Mouse (Mus musculus) neural tube, embryonic 12.5 days (tissue): Measurements from ENCODE around the gene Slc35a3. TPM values are rescaled to one million over a fixed set of nuclear protein-coding genes. Genes with fewer than 3 reads are reported as not detected.

Experiments used
- ATAC-seq: fragments of 200-750 bp; cut with Nextera tagmentation; 2 replicates; pipeline ENCODE4 v1.8.0; 2017; ENCODE audit warnings: low read depth, mild to moderate bottlenecking, moderate TSS enrichment, moderate library complexity; ENCODE audit not compliant: low FRiP score
- H3K27ac ChIP-seq: fragments of 300-500 bp; sonication (generic); 2 replicates; pipeline ENCODE4 v1.5.1; 2016
- H3K27me3 ChIP-seq: fragments of 300-500 bp; sonication (generic); replicated peaks from 2 replicates; pipeline ENCODE4 v1.6.1; 2016; ENCODE audit warnings: mild to moderate bottlenecking
- H3K36me3 ChIP-seq: fragments of 300-500 bp; sonication (generic); 2 replicates; pipeline ENCODE4 v1.6.1; 2016; ENCODE audit warnings: mild to moderate bottlenecking
- H3K4me1 ChIP-seq: fragments of 300-500 bp; sonication (generic); 2 replicates; pipeline ENCODE4 v1.6.1; 2016
- H3K4me2 ChIP-seq: fragments of 300-500 bp; sonication (generic); replicated peaks from 2 replicates; pipeline ENCODE4 v1.6.1; 2016; ENCODE audit warnings: mild to moderate bottlenecking
- H3K4me3 ChIP-seq: fragments of 300-500 bp; sonication (generic); 2 replicates; pipeline ENCODE4 v1.5.1; 2016
- H3K9ac ChIP-seq: fragments of 300-500 bp; sonication (generic); 2 replicates; pipeline ENCODE4 v1.6.1; 2016; ENCODE audit warnings: mild to moderate bottlenecking
- H3K9me3 ChIP-seq: fragments of 300-500 bp; sonication (generic); 2 replicates; pipeline ENCODE4 v1.6.1; 2016; ENCODE audit warnings: mild to moderate bottlenecking
- WGBS: fragments of 180-500 bp; shearing (Covaris S2); methylation state at CpG from one replicate; pipeline ENCODE4 v1.1.7; 2016; 5-methylcytosine and 5-hydroxymethylcytosine counted together
- polyA plus RNA-seq: library from polyadenylated mRNA; unstranded; fragments of >200 nt; fragmentation: Nextera tagmentation; extraction: Ambion mirVana; gene quantifications from 2 replicates; pipeline ENCODE4 v1.2.1, GENCODE M21; 2016

Slc35a3 gene
- polyA plus RNA-seq, 1 experiment from 2014 or later = 9.1 TPM

- Histone ChIP-seq H3K4me3 (no peak overlapping the region), H3K9me3 (no peaks in the 10 kb centered on the region), H3K36me3 (peaks cover 51% of the 10 kb centered on the region), H3K27ac (no peak overlapping the region), H3K27me3 (no peaks in the 10 kb centered on the region), H3K4me1 (no peaks in the 10 kb centered on the region), H3K4me2 (no peak overlapping the region), H3K9ac (no peak overlapping the region)
- 69% methylated on average over 1 of the region's 1 CpGs for WGBS
- ATAC-seq = no peak
These were observed 81.2 kb downstream of the Slc35a3 start for GRCm38 (mm10) chr3:116631459-116631858.

DNA sequence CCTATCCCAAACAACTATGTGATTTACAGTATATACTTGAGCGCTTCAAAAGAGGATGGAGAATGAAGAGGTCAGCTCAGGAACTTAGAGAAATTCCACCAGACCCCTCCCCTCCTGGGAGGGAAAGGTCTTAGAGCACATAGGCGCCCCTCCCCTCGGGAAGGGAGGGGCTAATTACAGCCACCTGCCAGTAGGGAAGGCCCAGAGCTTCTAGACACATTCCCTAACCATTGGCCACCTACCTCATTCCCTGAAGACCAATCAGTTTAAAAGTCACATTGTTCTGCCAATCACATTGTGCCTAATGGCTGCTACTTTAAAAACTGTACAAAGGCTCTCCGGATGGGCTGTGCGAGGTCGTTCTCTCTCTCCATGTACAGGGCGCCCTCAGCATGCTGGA, 90.0 kb downstream of the Slc35a3 start:
- Histone ChIP-seq H3K27me3 (no peaks in the 10 kb centered on the region), H3K27ac (no peak overlapping the region), H3K4me2 (no peak overlapping the region), H3K9me3 (no peaks in the 10 kb centered on the region), H3K4me3 (no peak overlapping the region), H3K9ac (no peak overlapping the region), H3K36me3 (peaks cover 41% of the 10 kb centered on the region), H3K4me1 (no peaks in the 10 kb centered on the region)
- ATAC-seq = no peak
- WGBS = 92% methylated on average over 7 of the region's 7 CpGs

DNA sequence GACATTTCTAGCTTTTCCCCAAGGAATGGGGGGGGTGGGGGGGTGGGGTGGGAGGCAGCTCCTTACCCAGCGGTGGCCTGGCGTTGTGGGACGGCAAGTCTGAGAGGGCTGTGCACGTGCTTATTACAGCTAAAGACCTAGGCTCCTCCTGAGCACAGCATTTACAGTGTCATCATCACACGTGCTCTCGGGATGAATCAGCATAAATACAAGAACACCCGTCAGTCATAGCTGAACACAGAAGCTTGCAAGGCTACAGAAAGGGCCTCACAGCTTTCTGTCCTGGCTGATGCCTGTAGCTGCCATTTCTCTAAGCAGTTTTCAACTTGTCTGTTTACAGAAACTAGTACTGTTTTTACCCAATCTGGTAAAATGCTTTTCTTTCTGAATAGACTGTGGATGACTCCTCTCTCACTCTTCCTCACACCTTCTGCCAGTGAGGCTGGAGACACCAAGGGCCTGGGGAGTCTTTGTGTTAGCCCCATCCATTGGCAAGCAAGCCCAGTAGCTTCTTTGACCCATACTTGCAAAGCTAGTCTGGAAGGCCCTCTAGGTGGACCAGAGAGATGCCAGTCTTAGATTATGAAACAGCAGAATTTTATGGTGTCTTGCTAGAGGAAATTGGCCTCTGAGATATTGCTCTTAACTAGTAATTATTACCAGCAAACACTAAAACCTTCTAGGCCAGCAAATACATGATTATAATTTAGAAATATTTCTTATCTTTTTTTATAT, 91.8 kb downstream of the Slc35a3 start:
- no peak for ATAC-seq
- H3K36me3 ChIP-seq = peaks cover 48% of the 10 kb centered on the region
- WGBS = 94% methylated on average over 7 of the region's 7 CpGs

More for the DNA sequence above, 91.8 kb downstream of the Slc35a3 start:
- H3K27me3 ChIP-seq = no peaks in the 10 kb centered on the region
- no peaks in the 10 kb centered on the region for H3K4me1 ChIP-seq
- H3K9ac ChIP-seq = no peak overlapping the region
- H3K27ac ChIP-seq = no peak overlapping the region
- H3K9me3 ChIP-seq = no peaks in the 10 kb centered on the region
- no peak overlapping the region for H3K4me2 ChIP-seq
- no peak overlapping the region for H3K4me3 ChIP-seq

Other genes starting within 250 kb of the Slc35a3 start
- 117 and 119 TPM in 2 replicates for gene Rtca, start 204.6 kb downstream of the Slc35a3 start, polyA plus RNA-seq
- 13.7 and 17.2 TPM in 2 replicates for gene Dbt, start 199.8 kb downstream of the Slc35a3 start, polyA plus RNA-seq
- gene Lrrc39, start 149.9 kb downstream of the Slc35a3 start, polyA plus RNA-seq = 0.70 and 0.98 TPM in 2 replicates
- gene Sass6, start 117.8 kb downstream of the Slc35a3 start, polyA plus RNA-seq = 29.5 and 31.7 TPM in 2 replicates
- gene Trmt13, start 98.2 kb downstream of the Slc35a3 start, polyA plus RNA-seq = 28.7 and 34.4 TPM in 2 replicates
- gene Mfsd14a, start 50.2 kb downstream of the Slc35a3 start, polyA plus RNA-seq = 68.6 and 72.2 TPM in 2 replicates
- not detected in 2 replicates for gene Gm43191, start 31.6 kb downstream of the Slc35a3 start, polyA plus RNA-seq
- gene Agl, start 95.3 kb upstream of the Slc35a3 start, polyA plus RNA-seq = 17.7 and 19.0 TPM in 2 replicates
- gene Frrs1, start 146.6 kb upstream of the Slc35a3 start, polyA plus RNA-seq = 3.7 and 4.0 TPM in 2 replicates